Mouse (Mus musculus) lung, adult 2 months (tissue): ENCODE measurements around the gene Aldh3b3.

Experiments used
- CTCF ChIP-seq: fragments of 200-500 bp; IDR thresholded peaks from 2 replicates; pipeline ENCODE4 v1.5.1; 2011; ENCODE audit warnings: mild to moderate bottlenecking, low read length, control low read depth; ENCODE audit not compliant: insufficient read depth
- POLR2A ChIP-seq: fragments of 200-500 bp; IDR thresholded peaks from 2 replicates; pipeline ENCODE4 v1.6.1; 2011; ENCODE audit warnings: low read depth, mild to moderate bottlenecking, control low read depth, low read length, borderline replicate concordance; ENCODE audit errors: extremely low read depth

GRCm38 (mm10) chr19:3983527-3984200, 25.2 kb downstream of the Aldh3b3 start:
- TF ChIP-seq CTCF (no peak), POLR2A (no peak)
